Mouse (Mus musculus) naive thymus-derived CD4-positive, alpha-beta T cell, adult 5 months (primary cell): ENCODE results near the gene Pfn1. TPM values are rescaled to one million over a fixed set of nuclear protein-coding genes. Genes with fewer than 3 reads are reported as not detected.

Experiments
- polyA plus RNA-seq: library from polyadenylated mRNA; unstranded; fragments of 100-300 nt; shearing (Covaris generic); gene quantifications from one replicate; pipeline ENCODE4 v1.2.1, GENCODE M21; 2017

The Pfn1 gene
- polyA plus RNA-seq, result 2,460 TPM

DNA sequence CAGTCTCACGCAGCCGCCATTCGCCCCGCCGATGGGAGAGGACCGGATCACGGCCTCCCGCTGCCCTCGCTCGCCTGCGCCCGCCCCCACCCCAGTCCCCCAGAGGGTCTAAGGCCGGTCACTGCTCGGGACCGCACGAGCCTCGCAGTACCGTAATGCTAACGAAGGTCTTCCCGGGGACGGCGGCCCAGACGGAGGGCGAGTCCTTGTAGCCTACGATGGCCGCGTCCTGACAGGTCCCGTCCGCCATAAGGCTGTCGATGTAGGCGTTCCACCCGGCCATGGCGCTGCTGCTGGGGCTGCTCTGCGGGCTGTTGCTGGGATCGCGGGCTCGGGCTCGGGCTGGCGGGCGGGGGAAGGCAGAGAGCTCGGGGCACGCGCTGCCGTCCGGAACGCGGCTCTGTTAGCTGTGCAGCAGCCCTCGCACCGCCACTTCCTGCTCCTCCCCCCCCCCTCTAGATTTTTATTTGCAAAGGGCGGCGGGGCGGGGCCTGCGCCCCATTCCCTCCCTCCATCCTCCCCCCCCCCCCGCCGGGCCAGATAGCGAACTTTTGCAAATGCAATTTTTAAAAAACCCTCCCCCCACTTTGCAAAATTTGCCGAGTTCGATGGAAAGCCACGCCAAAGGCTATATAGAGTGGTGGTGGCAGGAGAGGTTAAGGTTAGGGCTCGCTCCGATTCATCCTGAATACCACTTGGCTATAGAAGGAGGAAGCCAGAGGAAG, at the start of gene Pfn1:
Gene Pfn1 (minus strand): TSS at position 447 of the 725 bp plus-strand sequence.

DNA sequence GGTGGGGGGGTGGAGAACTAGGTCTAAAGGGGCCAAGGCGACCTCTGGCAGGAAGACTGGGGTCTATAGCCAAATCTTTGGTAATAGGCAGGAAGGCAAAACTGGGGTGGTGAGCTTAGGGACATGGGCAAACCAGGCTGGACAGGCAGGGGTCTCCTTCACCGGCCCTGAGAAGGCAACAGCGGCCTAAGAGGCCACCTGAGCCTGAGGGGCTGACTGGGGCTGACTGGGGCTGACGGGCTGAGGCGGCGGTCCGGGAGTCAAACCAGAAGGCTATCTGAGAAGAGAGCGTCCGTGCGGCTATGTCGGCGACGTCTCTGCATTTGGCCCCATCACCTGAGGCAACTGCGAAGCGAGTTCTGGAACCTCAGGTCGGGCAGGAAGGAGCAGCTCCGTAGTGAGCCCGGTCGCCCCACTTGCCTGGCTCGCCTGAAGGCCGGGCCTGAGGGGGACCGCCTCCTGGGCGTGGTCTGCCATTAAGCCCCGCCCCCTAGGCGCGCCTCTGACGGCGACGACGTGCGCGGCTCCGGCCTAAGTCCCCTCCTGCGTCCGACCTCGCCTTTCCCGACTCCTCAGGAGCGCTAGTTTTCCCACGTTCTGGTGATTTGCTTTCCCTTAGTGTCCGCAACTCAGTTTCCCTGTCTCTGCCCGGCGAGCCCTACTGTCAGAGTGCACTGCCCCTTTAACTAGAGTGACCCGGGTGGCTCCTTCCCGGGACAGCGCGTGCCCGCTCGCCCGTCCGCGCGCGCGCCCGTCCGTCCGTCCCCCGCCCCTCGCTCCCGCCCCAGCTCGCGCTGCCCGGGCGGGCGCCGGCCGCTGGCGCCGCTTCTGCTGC, 45.5 kb upstream of the Pfn1 start, which contains the start of the genes Inca1 and Kif1c:
Gene Inca1 (minus strand): TSS at position 434 of the 835 bp plus-strand sequence.
Gene Kif1c (plus strand): TSS at position 827 of the 835 bp plus-strand sequence.

DNA sequence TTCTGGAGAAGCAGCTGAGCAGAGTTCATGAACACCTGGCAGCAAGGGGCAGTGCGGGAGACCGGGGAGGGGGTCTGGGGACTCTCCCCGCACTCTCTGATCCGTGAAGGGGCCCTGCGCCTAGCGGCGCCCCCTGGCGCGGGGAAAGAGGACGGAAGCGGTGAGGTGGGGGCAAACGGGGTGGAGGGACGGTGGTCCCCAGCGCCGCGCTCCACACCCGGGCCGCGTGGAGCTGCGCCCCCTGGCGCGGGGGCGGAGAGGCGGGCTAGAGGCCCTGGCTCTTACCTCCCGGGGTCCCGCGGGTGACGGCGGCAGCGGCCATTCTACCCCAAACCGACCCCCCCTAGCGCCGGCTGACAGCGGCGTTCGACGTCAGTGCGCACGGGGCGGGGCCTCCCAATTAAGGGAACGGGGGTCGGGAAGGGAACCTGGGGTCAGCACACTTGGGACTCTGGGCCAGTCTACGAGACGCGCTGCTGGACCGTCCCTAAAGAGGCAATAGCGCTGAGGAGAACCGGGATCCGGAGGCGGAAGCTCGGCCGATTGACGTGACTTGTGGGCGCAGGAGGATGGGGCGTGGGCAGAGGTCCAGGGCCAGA, 33.3 kb upstream of the Pfn1 start, which contains the start of gene Camta2:
Gene Camta2 (minus strand): TSS at position 505 of the 599 bp plus-strand sequence.

DNA sequence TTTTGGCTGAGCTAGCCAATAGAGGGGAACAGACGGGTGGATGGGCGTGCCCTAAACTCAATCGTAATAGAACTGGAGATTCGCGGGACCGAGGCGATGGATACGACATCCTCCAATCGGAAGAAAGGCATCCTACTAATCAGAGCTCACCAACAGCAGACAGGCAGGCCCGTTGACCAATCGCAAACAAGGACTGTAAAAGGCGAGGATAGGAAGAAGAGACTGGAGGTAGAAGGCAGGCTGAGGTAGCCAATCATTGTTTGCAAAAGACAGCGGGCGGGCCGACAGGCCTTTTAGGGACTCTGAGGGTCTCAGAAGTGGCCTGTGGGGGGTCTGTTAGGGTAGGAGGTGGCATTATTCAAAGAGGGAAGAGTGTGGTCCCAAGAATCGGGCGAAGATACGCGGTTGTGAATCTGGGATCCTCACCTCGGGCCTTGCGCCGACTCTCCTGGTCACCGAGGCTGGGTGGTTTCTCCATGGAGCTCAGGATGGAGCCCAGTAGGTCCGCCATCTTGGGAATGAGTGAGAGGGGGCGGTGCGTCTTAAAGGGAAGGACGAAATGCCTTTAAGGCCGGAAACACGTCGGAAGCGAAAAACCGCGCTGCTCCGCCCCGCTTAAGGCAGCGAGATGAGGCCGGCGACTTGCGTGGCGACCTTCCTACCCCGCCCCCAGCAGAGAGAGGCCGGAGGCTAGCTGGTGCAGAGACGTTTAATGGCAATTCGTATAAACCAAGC, 14.5 kb upstream of the Pfn1 start, which contains the start of gene Spag7:
Gene Spag7 (minus strand): TSS at position 646 of the 735 bp plus-strand sequence.

DNA sequence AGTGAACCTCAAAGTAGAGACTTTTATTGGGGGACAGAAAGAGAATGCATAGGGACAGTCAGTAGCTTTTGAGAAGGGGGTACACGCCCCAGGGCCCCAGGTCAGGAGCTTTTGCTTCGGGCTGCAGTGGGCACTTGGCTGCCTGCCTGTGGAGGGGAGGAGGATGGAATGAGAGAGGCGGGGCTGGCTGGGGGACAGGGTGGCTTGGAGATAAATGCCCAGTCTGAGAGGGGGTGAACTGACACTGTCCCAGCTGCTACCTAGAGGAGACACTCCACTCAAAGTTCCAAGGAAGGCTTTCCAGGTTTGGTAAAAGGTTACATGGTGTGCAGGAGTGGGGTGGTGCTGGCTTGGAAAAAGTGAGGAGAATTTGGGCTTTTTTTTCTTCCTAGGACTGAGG, 2.5 kb upstream of the Pfn1 start, which contains the start of gene Eno3:
Gene Eno3 (plus strand): TSS at position 239 of the 400 bp plus-strand sequence.

DNA sequence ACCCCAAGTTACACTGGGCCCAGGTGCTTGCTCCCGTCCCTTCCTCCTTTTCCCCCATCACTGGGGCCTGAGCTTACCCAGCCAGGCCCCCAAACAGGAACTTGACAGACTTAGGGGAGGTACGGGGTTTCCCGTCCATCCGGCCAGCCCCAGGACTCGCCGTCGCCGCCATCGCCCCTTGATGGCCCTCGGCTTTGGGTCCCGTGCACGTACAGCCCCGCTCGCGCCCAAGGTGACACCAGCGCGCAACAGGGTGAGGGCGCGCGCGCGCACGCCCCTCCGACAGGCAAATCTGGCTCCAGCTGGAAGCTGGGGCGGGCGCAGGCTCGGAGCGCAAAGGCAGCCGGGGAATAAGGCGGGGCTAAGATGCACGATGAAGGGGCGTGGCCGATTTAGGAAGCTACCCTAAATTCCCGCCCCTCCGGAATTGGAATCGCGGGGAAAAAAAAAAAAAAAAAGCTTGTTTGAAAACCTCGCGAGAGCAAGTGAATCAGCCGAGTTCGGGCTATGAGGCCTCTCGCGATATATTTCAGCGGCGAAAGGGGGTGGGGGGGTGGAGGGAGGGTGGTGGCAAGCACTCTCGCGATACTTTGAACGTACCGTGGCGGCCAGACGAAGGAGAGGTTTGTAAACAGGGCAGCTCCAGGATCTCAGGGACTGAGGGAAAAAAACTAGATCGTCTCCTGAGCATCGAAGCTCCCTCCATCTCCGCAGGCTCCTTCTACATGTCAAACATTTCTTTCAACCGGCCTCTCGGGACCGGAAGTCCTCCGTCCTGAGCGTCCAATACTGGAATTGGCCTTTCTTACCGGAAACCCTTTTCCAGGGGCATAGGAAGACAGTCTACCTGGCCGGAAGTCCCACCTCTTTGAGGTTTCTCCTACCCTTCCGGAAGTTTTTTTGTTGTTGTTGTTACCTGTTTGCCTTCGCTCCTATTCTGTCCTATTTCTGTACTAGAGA, 7.5 kb downstream of the Pfn1 start, which contains the start of the genes Rnf167 and Slc25a11:
Gene Rnf167 (plus strand): TSS at position 545 of the 960 bp plus-strand sequence.
Gene Slc25a11 (minus strand): TSS at position 789 of the 960 bp plus-strand sequence.

DNA sequence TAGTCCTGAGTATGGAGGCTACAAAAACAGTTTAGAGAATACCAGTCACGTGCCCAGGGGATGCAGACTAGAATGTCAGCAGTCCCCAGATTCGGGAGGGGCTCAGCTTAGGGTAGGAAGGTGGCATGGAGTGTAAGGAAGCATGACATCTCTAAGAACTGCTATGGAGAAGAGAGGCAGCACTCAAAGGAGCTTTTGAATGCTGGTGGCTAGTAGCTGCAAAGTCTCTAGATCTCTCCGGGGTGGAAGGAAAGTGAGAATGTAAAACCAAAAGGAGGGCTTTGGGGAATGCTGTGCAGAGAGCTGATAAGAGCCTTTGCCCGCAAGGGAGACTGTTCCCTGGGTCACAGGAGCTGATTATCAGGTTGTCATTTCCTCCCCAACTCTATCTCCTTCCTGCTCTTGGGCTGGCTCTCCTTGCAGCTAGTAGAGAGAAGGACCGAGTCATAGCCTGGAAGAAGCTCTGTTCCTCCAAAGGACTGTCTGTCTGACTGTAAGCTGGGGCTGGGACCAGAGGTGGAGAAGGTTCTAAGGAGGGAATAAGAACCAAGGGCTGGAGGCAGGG, 15.6 kb downstream of the Pfn1 start, which contains the start of gene Gp1ba:
Gene Gp1ba (plus strand): TSS at position 409 of the 565 bp plus-strand sequence.

DNA sequence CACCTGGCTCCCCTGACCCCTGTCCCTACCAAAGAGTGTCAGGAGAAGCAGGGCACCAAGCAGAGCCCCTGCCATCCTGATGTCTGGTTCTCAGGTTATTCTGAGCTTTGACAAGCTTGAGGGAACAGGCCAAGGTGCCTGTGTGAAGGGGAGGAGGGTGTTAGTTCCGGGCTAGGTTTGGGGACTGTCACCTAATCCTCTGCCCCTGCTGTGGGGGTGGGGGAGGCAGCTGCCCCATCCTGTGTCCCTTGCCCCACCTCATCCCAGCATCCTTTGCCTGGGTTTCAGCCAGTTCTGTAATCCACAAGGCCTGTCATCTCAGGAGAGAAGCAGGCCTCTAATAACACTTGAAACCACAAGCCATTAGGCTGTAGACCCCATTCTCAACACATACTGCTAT, 35.3 kb downstream of the Pfn1 start, which contains the start of gene Chrne:
Gene Chrne (minus strand): TSS at position 116 of the 400 bp plus-strand sequence.

DNA sequence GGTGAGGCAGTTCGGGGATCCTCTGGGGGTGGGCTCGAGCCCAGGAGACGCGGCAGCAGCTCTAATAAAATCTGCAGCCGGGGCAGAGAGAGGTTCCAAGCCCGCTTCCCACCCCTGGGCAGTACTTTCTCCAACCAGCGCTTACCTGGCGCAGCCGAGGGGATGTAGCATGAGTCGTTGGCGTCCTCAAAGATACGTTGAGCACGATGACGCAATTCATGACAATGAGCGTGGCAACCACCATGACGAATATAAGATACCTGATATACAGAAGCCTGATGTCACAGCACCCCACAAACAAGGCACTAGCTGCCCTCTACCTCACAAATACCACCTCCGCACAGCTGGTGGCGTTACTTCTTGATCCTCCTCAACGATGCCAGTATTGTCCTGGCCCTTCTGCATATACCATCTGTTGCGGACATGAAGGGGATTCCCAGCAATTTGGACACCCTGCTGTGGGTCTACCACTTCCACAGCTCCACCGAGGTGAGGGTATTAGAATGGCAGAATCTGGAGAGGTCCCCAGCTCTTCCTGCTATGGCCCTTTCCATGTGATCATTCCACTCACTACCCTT, 38.8 kb downstream of the Pfn1 start, which contains the start of gene 4930544D05Rik:
Gene 4930544D05Rik (plus strand): TSS at position 333 of the 578 bp plus-strand sequence.

Other genes starting within 250 kb of the Pfn1 start
- 12.9 TPM for gene Pelp1, start 244.6 kb downstream of the Pfn1 start, polyA plus RNA-seq
- 229 TPM for gene Arrb2, start 222.0 kb downstream of the Pfn1 start, polyA plus RNA-seq
- 64.7 TPM for gene Med11, start 202.7 kb downstream of the Pfn1 start, polyA plus RNA-seq
- gene Zmynd15, start 195.2 kb downstream of the Pfn1 start, polyA plus RNA-seq, result not detected
- gene Cxcl16, start 194.7 kb downstream of the Pfn1 start, polyA plus RNA-seq, result 0.67 TPM
- gene Tm4sf5, start 149.4 kb downstream of the Pfn1 start, polyA plus RNA-seq, result 0.55 TPM
- gene Vmo1, start 140.0 kb downstream of the Pfn1 start, polyA plus RNA-seq, result not detected
- gene Gltpd2, start 135.4 kb downstream of the Pfn1 start, polyA plus RNA-seq, result not detected
- 298 TPM for gene Psmb6, start 129.3 kb downstream of the Pfn1 start, polyA plus RNA-seq
- gene Gm40193, start 121.7 kb downstream of the Pfn1 start, polyA plus RNA-seq, result not detected
- 2.3 TPM for gene Pld2, start 114.6 kb downstream of the Pfn1 start, polyA plus RNA-seq
- gene Mink1, start 91.8 kb downstream of the Pfn1 start, polyA plus RNA-seq, result 22.2 TPM
- gene 4930544D05Rik, start 38.8 kb downstream of the Pfn1 start, polyA plus RNA-seq, result not detected
- 8.1 TPM for gene Chrne, start 35.4 kb downstream of the Pfn1 start, polyA plus RNA-seq
- gene Gp1ba, start 15.5 kb downstream of the Pfn1 start, polyA plus RNA-seq, result not detected
- gene Rnf167, start 7.4 kb downstream of the Pfn1 start, polyA plus RNA-seq, result 507 TPM
- gene Slc25a11, start 7.2 kb downstream of the Pfn1 start, polyA plus RNA-seq, result 68.9 TPM
- 16.3 TPM for gene Eno3, start 2.6 kb upstream of the Pfn1 start, polyA plus RNA-seq
- gene Spag7, start 14.8 kb upstream of the Pfn1 start, polyA plus RNA-seq, result 48.7 TPM
- 34.9 TPM for gene Camta2, start 33.5 kb upstream of the Pfn1 start, polyA plus RNA-seq
- gene Inca1, start 45.5 kb upstream of the Pfn1 start, polyA plus RNA-seq, result 0.65 TPM
- 1.3 TPM for gene Kif1c, start 45.9 kb upstream of the Pfn1 start, polyA plus RNA-seq
- gene Zfp3, start 109.6 kb upstream of the Pfn1 start, polyA plus RNA-seq, result 2.2 TPM
- not detected for gene Scimp, start 157.9 kb upstream of the Pfn1 start, polyA plus RNA-seq
- 72.3 TPM for gene Rabep1, start 190.1 kb upstream of the Pfn1 start, polyA plus RNA-seq